Mouse (Mus musculus) embryonic fibroblast, embryonic 13.5 days (primary cell): ENCODE measurements around the gene St8sia1.

Experiments used
- CTCF ChIP-seq: IDR thresholded peaks from 2 replicates; pipeline ENCODE4 v1.5.1; 2011; ENCODE audit warnings: mild to moderate bottlenecking, control low read depth, low read length, moderate library complexity, borderline replicate concordance; ENCODE audit not compliant: insufficient read depth
- POLR2A ChIP-seq: IDR thresholded peaks from 2 replicates; pipeline ENCODE4 v1.6.1; 2011; ENCODE audit warnings: low read depth, mild to moderate bottlenecking, control low read depth, low read length, moderate library complexity

- TF ChIP-seq POLR2A = no peak
- TF ChIP-seq CTCF = no peak
Observed at GRCm38 (mm10) chr6:142844061-142844460, 120.2 kb downstream of the St8sia1 start.
